Comparison of ENCODE assay signal across 12 mouse cellular contexts in the genomic region with DNA sequence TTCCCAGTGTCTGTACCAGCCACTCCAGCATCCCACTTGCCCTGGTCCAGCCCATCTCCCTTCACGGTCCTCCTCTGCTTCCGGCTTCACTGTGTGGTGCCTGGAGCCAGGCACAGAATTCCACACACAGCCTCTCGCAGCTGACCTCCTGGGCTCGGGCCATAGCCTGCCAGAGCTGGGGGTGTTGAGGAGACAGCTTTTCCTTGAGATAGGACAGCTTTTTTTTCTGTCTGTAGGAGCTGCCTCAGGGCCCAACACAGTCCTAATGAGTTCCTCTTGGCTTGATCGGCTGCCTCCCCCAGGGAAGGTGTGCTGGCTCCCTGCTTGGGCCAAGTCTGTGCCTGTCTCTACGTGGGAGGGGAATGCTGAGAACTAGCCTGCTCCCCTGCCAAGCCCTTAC. TPM values are rescaled to one million over a fixed set of nuclear protein-coding genes. Genes with fewer than 3 reads are reported as not detected.
DNase-seq lines count a peak whose midpoint lies in the region; ATAC-seq and TF ChIP-seq lines count a peak whose summit lies in the region.
"Had no signal": no experiment of that assay in that cellular context is flagged by ENCODE, and none has a peak within 500 bp of the region (broad histone marks: within the 10 kb centered on the region; RNA-seq: fewer than 3 reads in every experiment).

No protein-coding gene starts in this region.

- H3K27me3 ChIP-seq in liver, embryonic 11.5 days (replicated peaks; ENCODE audit: control insufficient read depth, insufficient read depth, low read length): peaks cover 3% of the 10 kb centered on the region; the same call in 1 of the 2 replicates
- H3K27me3 ChIP-seq in liver, postnatal 0 days (ENCODE audit: insufficient read depth, low read length): no peaks in the 10 kb centered on the region
- H3K27me3 ChIP-seq in embryonic facial prominence, embryonic 10.5 days (replicated peaks; ENCODE audit: low read depth, poor library complexity, severe bottlenecking): peaks cover 14% of the 10 kb centered on the region; the same call in 1 of the 2 replicates
- H3K27me3 ChIP-seq: liver, embryonic 15.5 days had no signal

- no peak for DNase-seq in liver, embryonic 11.5 days (ENCODE audit: low spot score)
- DNase-seq in liver, postnatal 0 days: no peak
- DNase-seq in Muller cell, postnatal 12 days (ENCODE audit: inconsistent ontology term): peak; percentile 61
- DNase-seq in embryonic facial prominence, embryonic 10.5 days (ENCODE audit: low spot score): peak; percentile 30
- peak; percentile 43 for DNase-seq in heart, postnatal 4 days
- DNase-seq in spleen, postnatal 4 days (ENCODE audit: low spot score in 2 of 2): no peak
- DNase-seq: right cerebral cortex, adult 18-20 months had no signal

- no peak overlapping the region for H3K4me3 ChIP-seq in liver, embryonic 11.5 days (ENCODE audit: low read depth, low read length)
- no peak overlapping the region for H3K4me3 ChIP-seq in liver, postnatal 0 days (ENCODE audit: low read depth, low read length)
- no peak overlapping the region for H3K4me3 ChIP-seq in embryonic facial prominence, embryonic 10.5 days
- H3K4me3 ChIP-seq: forebrain, embryonic 13.5 days; liver, embryonic 15.5 days had no signal

- no peaks in the 10 kb centered on the region for H3K9me3 ChIP-seq in liver, embryonic 11.5 days (ENCODE audit: control insufficient read depth, low read length)
- no peaks in the 10 kb centered on the region for H3K9me3 ChIP-seq in liver, postnatal 0 days (ENCODE audit: low read length)
- no peaks in the 10 kb centered on the region for H3K9me3 ChIP-seq in embryonic facial prominence, embryonic 10.5 days
- H3K9me3 ChIP-seq: forebrain, embryonic 13.5 days; liver, embryonic 15.5 days had no signal

- no peaks in the 10 kb centered on the region for H3K36me3 ChIP-seq in liver, embryonic 11.5 days (ENCODE audit: control insufficient read depth, insufficient read depth, low read length)
- H3K36me3 ChIP-seq in liver, postnatal 0 days (replicated peaks; ENCODE audit: insufficient read depth, low read length): no peaks in the 10 kb centered on the region
- no peaks in the 10 kb centered on the region for H3K36me3 ChIP-seq in embryonic facial prominence, embryonic 10.5 days (replicated peaks)
- H3K36me3 ChIP-seq: liver, embryonic 15.5 days had no signal

- no peak overlapping the region for H3K4me2 ChIP-seq in liver, embryonic 11.5 days
- H3K4me2 ChIP-seq in liver, postnatal 0 days (ENCODE audit: low read depth, low read length): no peak overlapping the region
- H3K4me2 ChIP-seq: forebrain, embryonic 13.5 days; liver, embryonic 15.5 days had no signal

- TF ChIP-seq CTCF in liver, postnatal 0 days (IDR thresholded peaks at IDR 0.05; ENCODE audit: low read depth): no peak

- no peak for TF ChIP-seq EP300 in liver, postnatal 0 days (IDR thresholded peaks at IDR 0.05; ENCODE audit: low read depth)

- WGBS in liver, embryonic 11.5 days: 22% methylated on average over 6 of the region's 6 CpGs
- 40% methylated on average over 6 of the region's 6 CpGs for WGBS in liver, postnatal 0 days (ENCODE audit: insufficient replicate concordance)
- WGBS in embryonic facial prominence, embryonic 10.5 days: 10% methylated on average over 6 of the region's 6 CpGs

- H3K4me1 ChIP-seq in liver, embryonic 11.5 days (replicated peaks; ENCODE audit: control insufficient read depth, insufficient read depth, low read length): 0 out of 2 replicates have a peak, but pooled peaks cover 2% of the 10 kb centered on the region
- no peaks in the 10 kb centered on the region for H3K4me1 ChIP-seq in liver, postnatal 0 days (ENCODE audit: insufficient read depth)
- H3K4me1 ChIP-seq in embryonic facial prominence, embryonic 10.5 days: peaks cover 63% of the 10 kb centered on the region
- H3K4me1 ChIP-seq: liver, embryonic 15.5 days had no signal

- H3K9ac ChIP-seq in liver, embryonic 11.5 days (ENCODE audit: low read depth, low read length): no peak overlapping the region
- H3K9ac ChIP-seq in liver, postnatal 0 days (replicated peaks): no peak overlapping the region
- H3K9ac ChIP-seq: forebrain, embryonic 13.5 days; liver, embryonic 15.5 days had no signal

- no peak for ATAC-seq in liver, embryonic 11.5 days (replicated peaks; ENCODE audit: low FRiP score)
- no peak for ATAC-seq in liver, postnatal 0 days
- no peak for ATAC-seq in megakaryocyte, adult 5-6 weeks (ENCODE audit: poor library complexity, severe bottlenecking)
- ATAC-seq: forebrain, embryonic 13.5 days; hindbrain, postnatal 0 days had no signal

- H3K27ac ChIP-seq in liver, embryonic 11.5 days (ENCODE audit: low read depth, low read length): peak overlapping the region; percentile 25; the same call in 1 of the 2 replicates
- H3K27ac ChIP-seq in liver, postnatal 0 days (ENCODE audit: low read depth): no peak overlapping the region
- H3K27ac ChIP-seq in embryonic facial prominence, embryonic 10.5 days (replicated peaks): peak overlapping the region; percentile 66
- H3K27ac ChIP-seq: forebrain, embryonic 13.5 days; hindbrain, postnatal 0 days; kidney, postnatal 0 days; liver, embryonic 15.5 days had no signal

RNA-seq across cellular contexts. Expression of a gene that starts 17.0 kb away (rescaled TPM):
- polyA plus RNA-seq in liver, embryonic 11.5 days (2014; fragmentation: Nextera tagmentation; extraction: Ambion mirVana): 0.26 and 0.48 TPM in 2 replicates
- 0.02 TPM in 1 of 2 replicates, not detected in the other for polyA plus RNA-seq in liver, postnatal 0 days (2015; fragmentation: Nextera tagmentation; extraction: Ambion mirVana)
- polyA plus RNA-seq in embryonic facial prominence, embryonic 10.5 days (2016; fragmentation: Nextera tagmentation; extraction: Ambion mirVana): 2.3 TPM in 2 replicates
- under 1 TPM; 0.62 to 0.95 TPM for total RNA-seq in heart, postnatal 4 days (2021)
- total RNA-seq in megakaryocyte, adult 5-6 weeks (2015): not detected in 2 replicates
- not detected in 2 replicates for total RNA-seq in megakaryocyte, adult 5-6 weeks (2017)
- polyA plus RNA-seq: liver, embryonic 15.5 days had no signal

RNA-seq across cellular contexts. Expression of a gene that starts 45.9 kb away (rescaled TPM):
- 14.8 and 15.6 TPM in 2 replicates for polyA plus RNA-seq in liver, embryonic 11.5 days (2014; fragmentation: Nextera tagmentation; extraction: Ambion mirVana)
- polyA plus RNA-seq in liver, postnatal 0 days (2015; fragmentation: Nextera tagmentation; extraction: Ambion mirVana): 0.39 and 0.94 TPM in 2 replicates
- 89.0 and 93.2 TPM in 2 replicates for polyA plus RNA-seq in embryonic facial prominence, embryonic 10.5 days (2016; fragmentation: Nextera tagmentation; extraction: Ambion mirVana)
- 10 to 100 TPM; 21.1 to 24.0 TPM for total RNA-seq in heart, postnatal 4 days (2021)
- total RNA-seq in megakaryocyte, adult 5-6 weeks (2015): 0.16 TPM in 1 of 2 replicates, not detected in the other
- total RNA-seq in megakaryocyte, adult 5-6 weeks (2017): 2.1 TPM in 1 of 2 replicates, not detected in the other

RNA-seq across cellular contexts. Expression of a gene that starts 58.3 kb away (rescaled TPM):
- polyA plus RNA-seq in liver, embryonic 11.5 days (2014; fragmentation: Nextera tagmentation; extraction: Ambion mirVana): 0.04 and 0.14 TPM in 2 replicates
- polyA plus RNA-seq in liver, postnatal 0 days (2015; fragmentation: Nextera tagmentation; extraction: Ambion mirVana): not detected in 2 replicates
- 0.17 and 0.35 TPM in 2 replicates for polyA plus RNA-seq in embryonic facial prominence, embryonic 10.5 days (2016; fragmentation: Nextera tagmentation; extraction: Ambion mirVana)
- not detected for total RNA-seq in heart, postnatal 4 days (2021)
- not detected in 2 replicates for total RNA-seq in megakaryocyte, adult 5-6 weeks (2015)
- 0.04 TPM in 1 of 2 replicates, not detected in the other for total RNA-seq in megakaryocyte, adult 5-6 weeks (2017)
- polyA plus RNA-seq: liver, embryonic 15.5 days had no signal

Comparison
In these comparisons a context has a peak if more than half of its experiments do, and no peak if none do; other contexts are left out.
1. DNase-seq: peak in Muller cell, postnatal 12 days (single experiment), embryonic facial prominence, embryonic 10.5 days (single experiment) and heart, postnatal 4 days (single experiment); none in liver, embryonic 11.5 days (single experiment), liver, postnatal 0 days (single experiment) and spleen, postnatal 4 days (0 of 2).